Mouse (Mus musculus) heart, embryonic 12.5 days (tissue): Measurements from ENCODE around the gene Rexo5. TPM values are rescaled to one million over a fixed set of nuclear protein-coding genes. Genes with fewer than 3 reads are reported as not detected.

Experiments used
- ATAC-seq: fragments of 200-750 bp; cut with Nextera tagmentation; 2 replicates; pipeline ENCODE4 v1.8.0; 2017; ENCODE audit warnings: moderate TSS enrichment, moderate library complexity; ENCODE audit not compliant: insufficient number of reproducible peaks, low FRiP score
- H3K27ac ChIP-seq: fragments of 300-500 bp; sonication (generic); 2 replicates; pipeline ENCODE4 v1.5.1; 2016; ENCODE audit warnings: mild to moderate bottlenecking, moderate library complexity; ENCODE audit not compliant: poor library complexity, severe bottlenecking
- H3K27me3 ChIP-seq: fragments of 300-500 bp; sonication (generic); replicated peaks from 2 replicates; pipeline ENCODE4 v1.6.1; 2016; ENCODE audit warnings: mild to moderate bottlenecking, moderate library complexity
- H3K36me3 ChIP-seq: fragments of 300-500 bp; sonication (generic); 2 replicates; pipeline ENCODE4 v1.6.1; 2016; ENCODE audit warnings: mild to moderate bottlenecking, moderate library complexity
- H3K4me1 ChIP-seq: fragments of 300-500 bp; sonication (generic); replicated peaks from 2 replicates; pipeline ENCODE4 v1.6.1; 2016; ENCODE audit warnings: mild to moderate bottlenecking
- H3K4me2 ChIP-seq: fragments of 300-500 bp; sonication (generic); 2 replicates; pipeline ENCODE4 v1.6.1; 2016; ENCODE audit warnings: mild to moderate bottlenecking, moderate library complexity
- H3K4me3 ChIP-seq: fragments of 300-500 bp; sonication (generic); 2 replicates; pipeline ENCODE4 v1.5.1; 2016; ENCODE audit warnings: mild to moderate bottlenecking
- H3K9ac ChIP-seq: fragments of 300-500 bp; sonication (generic); 2 replicates; pipeline ENCODE4 v1.6.1; 2016; ENCODE audit warnings: mild to moderate bottlenecking, moderate library complexity
- H3K9me3 ChIP-seq: fragments of 300-500 bp; sonication (generic); replicated peaks from 2 replicates; pipeline ENCODE4 v1.6.1; 2016; ENCODE audit warnings: mild to moderate bottlenecking, moderate library complexity
- WGBS: fragments of 180-500 bp; shearing (Covaris S2); methylation state at CpG from one replicate; pipeline ENCODE4 v1.1.7; 2016; 5-methylcytosine and 5-hydroxymethylcytosine counted together
- polyA plus RNA-seq: library from polyadenylated mRNA; unstranded; fragments of >200 nt; fragmentation: Nextera tagmentation; extraction: Ambion mirVana; gene quantifications from 2 replicates; pipeline ENCODE4 v1.2.1, GENCODE M21; 2016

Rexo5 gene
- polyA plus RNA-seq: 18.7 and 22.8 TPM in 2 replicates

DNA sequence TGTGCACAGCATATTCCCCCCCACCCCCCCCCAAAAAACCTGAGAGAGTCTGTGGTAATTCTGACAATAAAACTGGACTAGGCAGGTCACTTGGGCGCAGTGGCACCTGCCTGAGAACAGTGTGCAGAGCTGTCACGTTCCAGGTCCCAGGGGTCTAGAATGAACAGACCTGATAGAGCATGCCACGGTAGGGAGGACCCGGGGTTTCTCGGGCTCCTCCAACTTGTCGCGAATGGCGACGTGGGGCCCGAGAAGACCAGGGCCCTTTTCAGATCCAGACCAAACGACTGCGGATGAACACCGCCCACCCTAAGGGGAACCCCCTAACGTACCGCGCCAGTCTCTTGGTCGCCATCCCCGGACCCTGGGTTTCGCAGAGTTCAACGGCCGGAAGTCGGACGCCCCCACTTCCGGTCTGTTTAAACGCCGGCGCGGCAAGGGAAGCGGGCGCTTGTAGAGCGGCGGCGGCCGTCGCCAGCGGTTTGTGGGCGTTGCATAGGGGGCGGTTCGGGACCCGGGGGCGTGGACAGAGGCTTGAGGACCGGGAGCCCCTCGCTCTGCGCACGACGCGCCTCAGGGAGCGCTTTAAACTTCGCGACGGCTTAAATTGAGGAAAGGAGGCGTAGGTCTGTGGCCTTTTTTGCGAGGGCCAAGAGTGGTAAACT, at the start of gene Rexo5, which contains the start of gene Eri2:
Gene Rexo5, plus strand, starts transcription at position 421 of the 665 bp plus-strand sequence.
Gene Eri2, minus strand, starts transcription at position 473 of the 665 bp plus-strand sequence.
- Histone ChIP-seq H3K4me3 (peak within 1 kb of the TSS; percentile 72), H3K27ac (peak within 1 kb of the TSS; percentile 83), H3K36me3 (peaks cover 21% of the 10 kb centered on the region), H3K9ac (peak within 1 kb of the TSS; percentile 83), H3K9me3 (no peaks in the 10 kb centered on the region), H3K4me1 (peaks cover 8% of the 10 kb centered on the region), H3K27me3 (no peaks in the 10 kb centered on the region), H3K4me2 (peak within 1 kb of the TSS; percentile 76)
- WGBS: under 1% methylated on average over 53 of the region's 53 CpGs
- ATAC-seq: peak; percentile 97

DNA sequence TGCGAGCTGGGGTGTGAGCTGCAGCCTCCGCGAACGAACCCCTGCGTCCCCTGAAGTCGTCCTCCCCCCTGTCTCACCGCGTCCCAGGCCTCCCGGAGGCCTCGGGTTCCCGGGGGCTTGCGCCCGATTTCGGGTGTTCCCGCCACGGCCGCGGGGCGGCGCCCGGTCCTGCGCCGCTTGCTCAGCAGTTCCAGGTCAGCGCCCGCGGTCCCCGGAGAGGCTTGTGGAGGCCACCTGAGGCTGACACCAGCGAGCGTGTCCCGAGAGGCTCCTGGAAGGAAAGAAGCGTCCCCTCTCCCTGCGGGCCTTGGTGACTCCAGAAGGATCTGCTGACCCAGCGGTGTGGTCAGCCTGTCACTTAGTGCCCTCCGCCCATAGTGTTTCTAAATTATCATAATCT, 49.5 kb upstream of the Rexo5 start:
- Histone ChIP-seq H3K27me3 (peaks cover 10% of the 10 kb centered on the region; the same call in 1 of the 2 replicates), H3K4me1 (0 out of 2 replicates have a peak, but pooled peaks cover 6% of the 10 kb centered on the region), H3K4me2 (peak overlapping the region; percentile 62), H3K36me3 (no peaks in the 10 kb centered on the region), H3K27ac (no peak overlapping the region), H3K9ac (peak overlapping the region; percentile 34), H3K4me3 (peak overlapping the region; percentile 32), H3K9me3 (no peaks in the 10 kb centered on the region)
- 7% methylated on average over 32 of the region's 34 CpGs for WGBS
- no peak for ATAC-seq

DNA sequence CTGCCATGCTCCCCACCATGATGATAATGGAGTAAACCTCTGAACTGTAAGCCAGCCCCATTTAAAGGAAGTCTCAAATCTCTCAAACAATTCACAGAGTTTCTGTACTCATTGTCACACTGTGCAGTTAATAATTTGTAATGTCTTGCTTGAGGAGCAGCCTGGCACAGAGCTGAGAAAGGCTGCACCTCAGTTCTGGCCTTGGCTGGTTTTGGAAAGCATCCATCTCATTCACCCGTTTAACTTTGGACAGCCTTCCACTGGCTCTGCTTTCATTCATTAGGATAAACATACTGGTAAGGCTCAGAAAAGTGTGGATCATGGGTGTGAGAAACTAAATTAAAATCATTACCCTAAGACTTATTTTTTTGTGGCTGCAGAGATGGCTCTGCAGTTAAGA, 47.9 kb upstream of the Rexo5 start:
- Histone ChIP-seq H3K4me1 (0 out of 2 replicates have a peak, but pooled peaks cover 6% of the 10 kb centered on the region), H3K9ac (no peak overlapping the region), H3K27ac (no peak overlapping the region), H3K9me3 (no peaks in the 10 kb centered on the region), H3K27me3 (peaks cover 10% of the 10 kb centered on the region; the same call in 1 of the 2 replicates), H3K36me3 (no peaks in the 10 kb centered on the region), H3K4me3 (no peak overlapping the region), H3K4me2 (no peak overlapping the region)
- ATAC-seq: no peak
- 85% methylated on average over 1 of the region's 1 CpGs for WGBS

DNA sequence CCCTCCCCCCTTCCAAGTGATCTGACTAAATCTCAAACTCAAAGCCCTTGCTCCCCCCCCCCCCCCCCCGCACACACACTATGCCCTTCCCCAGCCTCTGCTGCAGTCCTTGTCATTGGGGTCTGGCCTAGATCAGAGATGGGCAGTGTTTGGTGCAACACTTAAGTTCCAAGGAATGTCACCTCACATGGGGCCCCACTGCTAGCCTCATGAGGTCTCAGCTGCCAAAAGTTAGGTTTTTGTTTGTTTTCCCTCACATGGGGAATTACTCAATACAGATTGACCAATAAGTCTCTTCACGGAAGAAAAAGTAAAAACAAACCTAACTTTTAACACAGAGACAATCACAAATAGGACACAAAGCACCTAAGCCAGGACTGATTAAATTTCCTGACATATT, 45.0 kb upstream of the Rexo5 start:
- H3K4me3 ChIP-seq: no peak overlapping the region
- H3K36me3 ChIP-seq: no peaks in the 10 kb centered on the region
- 0 out of 2 replicates have a peak, but pooled peaks cover 6% of the 10 kb centered on the region for H3K4me1 ChIP-seq
- H3K27ac ChIP-seq: no peak overlapping the region
- no peak overlapping the region for H3K4me2 ChIP-seq
- H3K9ac ChIP-seq: no peak overlapping the region
- no peak for ATAC-seq
- H3K9me3 ChIP-seq: no peaks in the 10 kb centered on the region
- WGBS: 56% methylated on average over 1 of the region's 2 CpGs
- H3K27me3 ChIP-seq: 0 out of 2 replicates have a peak, but pooled peaks cover 4% of the 10 kb centered on the region

DNA sequence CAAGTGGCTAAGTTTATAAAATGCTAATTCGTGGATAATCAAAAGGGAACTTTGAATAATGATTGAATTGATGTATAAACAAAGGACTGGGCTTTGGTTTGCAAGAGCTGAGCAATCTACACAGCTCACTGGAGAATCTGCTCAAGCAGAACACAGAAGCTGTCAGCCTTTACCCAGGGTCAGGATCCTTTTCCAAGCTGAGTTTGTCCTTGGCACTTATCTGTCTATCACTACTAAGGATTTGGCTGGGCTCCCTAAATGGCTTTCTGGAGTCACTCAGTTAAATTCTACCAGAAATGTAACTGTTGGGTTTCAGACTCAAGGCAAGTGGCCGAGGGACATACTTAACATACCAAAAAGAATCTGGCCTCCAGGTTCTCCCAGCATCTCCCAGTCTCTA, 43.9 kb upstream of the Rexo5 start:
- Histone ChIP-seq H3K9me3 (no peaks in the 10 kb centered on the region), H3K9ac (no peak overlapping the region), H3K4me2 (no peak overlapping the region), H3K27ac (no peak overlapping the region), H3K4me3 (no peak overlapping the region), H3K4me1 (no peaks in the 10 kb centered on the region), H3K27me3 (no peaks in the 10 kb centered on the region), H3K36me3 (no peaks in the 10 kb centered on the region)
- no peak for ATAC-seq
- WGBS: 47% methylated on average over 2 of the region's 2 CpGs

DNA sequence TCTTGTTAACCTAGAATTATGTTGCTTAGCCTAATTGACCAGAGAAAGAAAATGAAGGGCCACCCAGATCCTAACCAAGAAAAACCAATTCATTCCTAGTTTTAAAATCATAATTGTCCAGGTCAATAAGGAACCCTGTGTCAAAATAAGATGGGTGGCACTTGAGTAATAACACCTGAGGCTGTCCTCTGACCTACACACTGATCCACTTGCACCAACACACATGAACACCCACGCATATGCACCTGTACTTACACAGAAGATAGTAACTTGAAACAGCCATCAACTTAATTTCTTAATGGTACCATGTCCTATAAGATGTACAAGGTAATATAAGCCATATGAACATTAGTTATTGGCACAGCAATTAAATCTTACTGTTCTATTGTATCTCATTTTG, 40.1 kb upstream of the Rexo5 start:
- H3K4me3 ChIP-seq: no peak overlapping the region
- no peaks in the 10 kb centered on the region for H3K36me3 ChIP-seq
- 78% methylated on average over 1 of the region's 1 CpGs for WGBS
- no peak overlapping the region for H3K27ac ChIP-seq
- H3K4me2 ChIP-seq: no peak overlapping the region
- H3K27me3 ChIP-seq: no peaks in the 10 kb centered on the region
- H3K9ac ChIP-seq: no peak overlapping the region
- H3K9me3 ChIP-seq: no peaks in the 10 kb centered on the region
- ATAC-seq: no peak
- no peaks in the 10 kb centered on the region for H3K4me1 ChIP-seq

DNA sequence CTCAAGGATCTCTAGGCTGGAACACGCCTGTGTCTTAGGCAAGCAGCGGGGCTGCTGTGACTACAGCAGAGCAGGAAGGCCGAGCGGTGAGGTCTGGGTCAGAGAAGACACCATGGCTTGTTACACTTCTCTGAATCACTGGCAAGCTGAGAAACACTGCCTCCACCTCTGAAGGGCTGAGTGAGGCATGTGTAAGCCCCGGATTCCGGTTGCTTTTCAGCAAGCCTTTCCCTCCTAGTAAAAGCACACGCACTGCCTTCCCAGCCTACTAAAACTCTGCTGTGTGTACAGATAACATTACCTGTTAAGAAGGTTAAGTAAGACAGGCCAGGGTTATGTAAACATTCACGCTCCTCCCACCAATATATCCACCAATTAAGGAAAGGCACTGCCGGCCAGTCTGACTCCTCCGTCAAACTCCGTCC, 33.3 kb upstream of the Rexo5 start, which contains the start of gene Acsm3:
Gene Acsm3, plus strand, starts transcription at position 397 of the 425 bp plus-strand sequence.
- no peaks in the 10 kb centered on the region for H3K4me1 ChIP-seq
- no peak within 1 kb of the TSS for H3K9ac ChIP-seq
- no peaks in the 10 kb centered on the region for H3K27me3 ChIP-seq
- H3K27ac ChIP-seq: no peak within 1 kb of the TSS
- no peaks in the 10 kb centered on the region for H3K36me3 ChIP-seq
- no peak for ATAC-seq
- WGBS: 54% methylated on average over 11 of the region's 11 CpGs
- no peak within 1 kb of the TSS for H3K4me2 ChIP-seq
- H3K9me3 ChIP-seq: peaks cover 9% of the 10 kb centered on the region
- no peak within 1 kb of the TSS for H3K4me3 ChIP-seq

DNA sequence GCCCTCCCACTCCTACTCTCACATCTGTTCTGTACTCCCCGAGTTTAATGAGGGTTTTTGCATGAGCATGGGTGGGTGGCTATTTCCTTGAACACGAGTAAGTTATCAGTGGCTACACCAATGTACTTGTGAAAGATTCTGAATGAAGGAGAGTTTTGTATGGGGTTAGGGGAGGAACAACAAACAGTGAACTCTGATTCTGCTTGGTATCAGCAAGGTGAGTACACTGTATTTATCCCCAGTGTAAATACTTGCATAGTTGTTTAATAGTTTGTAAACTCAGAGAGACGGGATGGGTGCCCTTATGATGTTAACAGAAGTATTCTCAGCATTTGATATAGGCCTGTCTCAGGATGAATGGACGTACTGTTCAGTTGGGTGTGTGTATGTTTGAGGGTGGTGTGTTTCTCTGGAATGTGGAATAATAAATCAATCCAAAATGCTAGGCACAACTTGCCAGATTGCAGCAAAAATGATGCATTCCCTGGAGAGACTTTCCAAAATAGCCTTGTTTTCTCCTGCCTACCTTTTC, 31.6 kb upstream of the Rexo5 start:
- Histone ChIP-seq H3K4me3 (no peak overlapping the region), H3K27me3 (no peaks in the 10 kb centered on the region), H3K9me3 (peaks cover 9% of the 10 kb centered on the region), H3K4me2 (no peak overlapping the region), H3K27ac (no peak overlapping the region), H3K4me1 (no peaks in the 10 kb centered on the region), H3K36me3 (no peaks in the 10 kb centered on the region), H3K9ac (no peak overlapping the region)
- ATAC-seq: no peak
- WGBS: 46% methylated on average over 4 of the region's 4 CpGs

DNA sequence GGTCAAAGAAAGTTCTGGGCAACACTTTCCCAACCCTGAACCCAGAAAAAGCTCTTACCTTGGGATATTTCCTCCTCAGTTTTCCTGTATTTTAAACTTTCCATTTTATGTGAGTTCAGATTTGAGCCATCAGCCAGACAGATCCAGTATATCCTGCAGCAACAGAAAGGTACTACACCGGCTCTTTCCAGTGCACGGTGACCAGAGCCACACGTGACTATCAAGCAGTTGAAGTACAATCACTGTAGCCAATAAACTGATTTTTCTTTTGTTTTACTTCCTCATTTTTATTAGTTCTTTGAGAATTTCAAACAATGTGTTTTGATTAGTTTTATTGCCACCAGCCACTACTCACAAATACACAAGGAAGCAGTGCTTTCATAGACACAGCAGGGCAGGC, 29.4 kb upstream of the Rexo5 start:
- Histone ChIP-seq H3K4me1 (no peaks in the 10 kb centered on the region), H3K27ac (no peak overlapping the region), H3K36me3 (no peaks in the 10 kb centered on the region), H3K4me3 (no peak overlapping the region), H3K4me2 (no peak overlapping the region), H3K9me3 (peaks cover 6% of the 10 kb centered on the region), H3K27me3 (no peaks in the 10 kb centered on the region), H3K9ac (no peak overlapping the region)
- ATAC-seq: no peak
- 91% methylated on average over 3 of the region's 3 CpGs for WGBS

DNA sequence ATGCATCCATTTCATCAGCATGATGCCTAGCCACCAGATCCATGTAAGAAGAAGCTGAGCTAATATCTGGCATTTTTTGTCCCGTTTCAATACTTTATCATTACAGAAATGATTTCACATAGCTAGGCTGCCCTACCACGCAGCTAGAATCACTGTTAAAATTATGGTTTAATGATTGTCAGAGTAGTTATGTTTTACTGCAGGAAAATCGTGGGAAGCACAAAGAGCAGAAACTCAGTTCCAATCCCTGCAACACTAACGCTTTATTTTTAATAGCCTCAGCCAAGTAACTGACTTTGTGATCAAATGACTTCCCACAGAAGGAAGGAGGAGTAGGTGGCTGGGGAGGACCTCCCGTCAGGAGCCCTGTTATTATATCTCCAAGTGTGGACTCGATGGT, 26.8 kb upstream of the Rexo5 start:
- Histone ChIP-seq H3K27me3 (no peaks in the 10 kb centered on the region), H3K36me3 (no peaks in the 10 kb centered on the region), H3K4me3 (no peak overlapping the region), H3K4me1 (no peaks in the 10 kb centered on the region), H3K9ac (no peak overlapping the region), H3K4me2 (no peak overlapping the region), H3K9me3 (no peaks in the 10 kb centered on the region), H3K27ac (no peak overlapping the region)
- no peak for ATAC-seq
- WGBS: 81% methylated on average over 6 of the region's 6 CpGs

DNA sequence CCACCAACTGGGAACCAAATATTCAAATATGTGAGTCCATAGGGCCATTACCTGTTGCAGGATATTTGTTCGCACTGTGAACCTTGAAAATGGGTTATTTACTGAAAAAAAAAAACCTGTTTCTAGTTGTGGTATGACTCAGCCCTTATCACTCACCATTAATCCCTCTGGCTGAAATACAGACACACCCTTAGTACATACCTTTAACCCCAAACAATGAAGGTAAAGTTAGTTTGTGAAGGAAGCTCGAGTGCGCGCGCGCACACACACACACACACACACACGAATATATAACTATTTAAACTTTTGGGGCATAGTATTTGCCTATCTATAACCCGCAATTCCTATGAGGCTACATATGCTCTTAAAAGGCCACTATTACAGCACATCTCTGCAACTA, 23.9 kb upstream of the Rexo5 start:
- H3K9ac ChIP-seq: no peak overlapping the region
- H3K9me3 ChIP-seq: no peaks in the 10 kb centered on the region
- no peaks in the 10 kb centered on the region for H3K4me1 ChIP-seq
- 89% methylated on average over 8 of the region's 8 CpGs for WGBS
- no peak overlapping the region for H3K4me3 ChIP-seq
- H3K27ac ChIP-seq: no peak overlapping the region
- ATAC-seq: no peak
- no peaks in the 10 kb centered on the region for H3K27me3 ChIP-seq
- H3K36me3 ChIP-seq: no peaks in the 10 kb centered on the region
- H3K4me2 ChIP-seq: no peak overlapping the region
